Mouse (Mus musculus) heart, embryonic 13.5 days (tissue): ENCODE results near the gene Fam207a. TPM values are rescaled to one million over a fixed set of nuclear protein-coding genes. Genes with fewer than 3 reads are reported as not detected.

ENCODE experiments used
- ATAC-seq: fragments of 200-750 bp; cut with Nextera tagmentation; 2 replicates; pipeline ENCODE4 v1.8.0; 2017; ENCODE audit warnings: moderate TSS enrichment; ENCODE audit not compliant: insufficient number of reproducible peaks, low FRiP score, low TSS enrichment; ENCODE audit errors: extremely low read depth
- H3K27ac ChIP-seq: fragments of 300-500 bp; sonication (generic); replicated peaks from 2 replicates; pipeline ENCODE4 v1.5.1; 2015; ENCODE audit warnings: moderate library complexity, mild to moderate bottlenecking, inconsistent platforms
- H3K27me3 ChIP-seq: fragments of 300-500 bp; sonication (generic); replicated peaks from 2 replicates; pipeline ENCODE4 v1.6.1; 2015; ENCODE audit warnings: mild to moderate bottlenecking, inconsistent platforms
- H3K36me3 ChIP-seq: fragments of 300-500 bp; sonication (generic); 2 replicates; pipeline ENCODE4 v1.6.1; 2015; ENCODE audit warnings: mild to moderate bottlenecking, inconsistent platforms
- H3K4me1 ChIP-seq: fragments of 300-500 bp; sonication (generic); 2 replicates; pipeline ENCODE4 v1.6.1; 2015; ENCODE audit warnings: inconsistent platforms
- H3K4me2 ChIP-seq: fragments of 300-500 bp; sonication (generic); 2 replicates; pipeline ENCODE4 v1.6.1; 2015; ENCODE audit warnings: inconsistent platforms, mild to moderate bottlenecking, moderate library complexity
- H3K4me3 ChIP-seq: fragments of 300-500 bp; sonication (generic); 2 replicates; pipeline ENCODE4 v1.5.1; 2015; ENCODE audit warnings: moderate library complexity, mild to moderate bottlenecking, inconsistent platforms
- H3K9ac ChIP-seq: fragments of 300-500 bp; sonication (generic); 2 replicates; pipeline ENCODE4 v1.6.1; 2015; ENCODE audit warnings: inconsistent platforms, mild to moderate bottlenecking, moderate library complexity
- H3K9me3 ChIP-seq: fragments of 300-500 bp; sonication (generic); 2 replicates; pipeline ENCODE4 v1.6.1; 2016; ENCODE audit warnings: inconsistent platforms
- WGBS: fragments of 180-500 bp; shearing (Covaris S2); methylation state at CpG from one replicate; pipeline ENCODE4 v1.1.7; 2015; ENCODE audit warnings: mixed read lengths; 5-methylcytosine and 5-hydroxymethylcytosine counted together
- polyA plus RNA-seq: library from polyadenylated mRNA; unstranded; fragments of >200 nt; fragmentation: Nextera tagmentation; extraction: Ambion mirVana; gene quantifications from 2 replicates; pipeline ENCODE4 v1.2.1, GENCODE M21; 2015

Gene Fam207a
- polyA plus RNA-seq, 1 experiment from 2014 or later, result 24.0 TPM

DNA sequence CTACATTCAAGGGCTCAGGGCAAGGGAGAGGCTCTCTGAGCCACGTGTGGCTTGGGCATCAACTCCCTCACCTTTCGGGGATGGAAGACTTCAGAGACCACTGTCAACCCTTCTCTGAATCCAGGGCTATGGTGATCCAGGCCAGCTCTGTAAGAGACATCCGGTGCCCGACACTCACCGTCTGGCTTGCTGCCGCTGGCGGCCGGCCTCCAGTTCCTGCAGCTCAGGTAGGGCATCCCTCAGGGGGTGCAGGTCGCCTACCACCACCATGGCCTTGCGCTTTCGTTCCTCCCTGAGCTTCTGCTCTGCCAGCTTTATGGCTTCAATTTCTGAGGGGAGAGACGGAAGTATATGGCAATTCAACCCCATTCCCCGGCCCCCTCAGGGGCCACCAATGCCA is 18.4 kb downstream of the Fam207a start:
- Histone ChIP-seq H3K9me3 (peaks cover 4% of the 10 kb centered on the region; the same call in 1 of the 2 replicates), H3K27me3 (no peaks in the 10 kb centered on the region), H3K36me3 (peaks cover 82% of the 10 kb centered on the region), H3K4me1 (peaks cover 23% of the 10 kb centered on the region), H3K27ac (no peak overlapping the region), H3K9ac (no peak overlapping the region), H3K4me3 (no peak overlapping the region), H3K4me2 (no peak overlapping the region)
- WGBS, result 93% methylated on average over 13 of the region's 13 CpGs
- no peak for ATAC-seq

GRCm38 (mm10) chr10:77492885-77493284 is 22.7 kb downstream of the Fam207a start:
- 89% methylated on average over 3 of the region's 3 CpGs for WGBS
- Histone ChIP-seq H3K36me3 (peaks cover 87% of the 10 kb centered on the region), H3K4me2 (no peak overlapping the region), H3K9ac (no peak overlapping the region), H3K4me3 (no peak overlapping the region), H3K27ac (no peak overlapping the region), H3K4me1 (peaks cover under 1% of the 10 kb centered on the region), H3K27me3 (no peaks in the 10 kb centered on the region), H3K9me3 (peaks cover 4% of the 10 kb centered on the region; the same call in 1 of the 2 replicates)
- ATAC-seq, result no peak

GRCm38 (mm10) chr10:77491585-77491984 is 24.0 kb downstream of the Fam207a start:
- 90% methylated on average over 6 of the region's 6 CpGs for WGBS
- Histone ChIP-seq H3K27me3 (no peaks in the 10 kb centered on the region), H3K36me3 (peaks cover 88% of the 10 kb centered on the region), H3K9me3 (peaks cover 4% of the 10 kb centered on the region; the same call in 1 of the 2 replicates), H3K4me3 (no peak overlapping the region), H3K4me1 (no peaks in the 10 kb centered on the region), H3K4me2 (no peak overlapping the region), H3K27ac (no peak overlapping the region), H3K9ac (no peak overlapping the region)
- ATAC-seq, result no peak

- ATAC-seq, result no peak
- H3K9me3 ChIP-seq, result peaks cover 4% of the 10 kb centered on the region; the same call in 1 of the 2 replicates
- peaks cover 64% of the 10 kb centered on the region for H3K36me3 ChIP-seq
- WGBS, result 94% methylated on average over 7 of the region's 7 CpGs
- no peaks in the 10 kb centered on the region for H3K27me3 ChIP-seq
- no peak overlapping the region for H3K4me3 ChIP-seq
- H3K9ac ChIP-seq, result no peak overlapping the region
- H3K4me1 ChIP-seq, result peaks cover 32% of the 10 kb centered on the region
- no peak overlapping the region for H3K4me2 ChIP-seq
- no peak overlapping the region for H3K27ac ChIP-seq
Observed at GRCm38 (mm10) chr10:77488168-77488567, 27.4 kb downstream of the Fam207a start.

GRCm38 (mm10) chr10:77485786-77486185 is 29.8 kb downstream of the Fam207a start:
- no peak for ATAC-seq
- no peak overlapping the region for H3K4me2 ChIP-seq
- H3K4me3 ChIP-seq, result no peak overlapping the region
- no peak overlapping the region for H3K9ac ChIP-seq
- H3K9me3 ChIP-seq, result no peaks in the 10 kb centered on the region
- no peaks in the 10 kb centered on the region; the same call in 1 of the 2 replicates for H3K27me3 ChIP-seq
- H3K36me3 ChIP-seq, result peaks cover 47% of the 10 kb centered on the region
- WGBS, result 77% methylated on average over 3 of the region's 3 CpGs
- H3K27ac ChIP-seq, result peak overlapping the region; percentile 5; the same call in 1 of the 2 replicates
- H3K4me1 ChIP-seq, result peaks cover 39% of the 10 kb centered on the region

GRCm38 (mm10) chr10:77484205-77484935 is 31.2 kb downstream of the Fam207a start:
- Histone ChIP-seq H3K4me3 (no peak overlapping the region), H3K9me3 (no peaks in the 10 kb centered on the region), H3K27me3 (peaks cover 4% of the 10 kb centered on the region; the same call in 1 of the 2 replicates), H3K36me3 (peaks cover 34% of the 10 kb centered on the region), H3K4me1 (peaks cover 53% of the 10 kb centered on the region), H3K27ac (peak overlapping the region; percentile 87), H3K9ac (peak overlapping the region; percentile 38), H3K4me2 (peak overlapping the region; percentile 49)
- WGBS, result 6% methylated on average over 18 of the region's 18 CpGs
- ATAC-seq, result peak; percentile 65; the same call in 1 of the 2 replicates

- peaks cover 54% of the 10 kb centered on the region for H3K4me1 ChIP-seq
Observed at GRCm38 (mm10) chr10:77481814-77482213, 33.8 kb downstream of the Fam207a start.

DNA sequence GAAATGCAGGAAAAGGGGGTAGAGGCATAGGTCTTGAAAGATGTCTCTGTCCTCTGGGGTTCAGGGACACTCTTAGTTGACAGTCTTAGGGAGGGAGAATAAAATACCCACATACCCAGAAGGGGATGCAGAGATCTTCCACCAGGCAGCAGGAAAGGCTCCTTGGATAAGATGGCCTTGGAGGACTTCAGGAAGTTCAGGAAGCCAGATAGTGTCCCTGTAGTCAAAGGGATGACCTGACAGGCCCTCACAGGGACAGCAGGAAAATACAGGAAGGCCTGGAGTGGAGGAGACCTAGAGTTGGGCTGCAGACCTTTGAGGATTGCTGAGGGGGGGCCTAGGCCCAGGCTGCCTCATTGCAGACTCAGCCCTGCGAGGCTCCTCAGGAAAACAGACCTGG is 35.6 kb downstream of the Fam207a start:
- no peak for ATAC-seq
- Histone ChIP-seq H3K9me3 (no peaks in the 10 kb centered on the region), H3K36me3 (no peaks in the 10 kb centered on the region), H3K4me3 (no peak overlapping the region), H3K4me1 (peaks cover 40% of the 10 kb centered on the region), H3K9ac (no peak overlapping the region), H3K27me3 (peaks cover 4% of the 10 kb centered on the region; the same call in 1 of the 2 replicates), H3K4me2 (no peak overlapping the region), H3K27ac (no peak overlapping the region; the same call in 1 of the 2 replicates)
- WGBS, result 72% methylated on average over 1 of the region's 1 CpGs

More at GRCm38 (mm10) chr10:77481814-77482213, 33.8 kb downstream of the Fam207a start:
- H3K4me3 ChIP-seq, result no peak overlapping the region
- H3K27ac ChIP-seq, result no peak overlapping the region
- H3K36me3 ChIP-seq, result peaks cover 9% of the 10 kb centered on the region
- no peak overlapping the region for H3K4me2 ChIP-seq
- no peaks in the 10 kb centered on the region for H3K9me3 ChIP-seq
- no peak overlapping the region for H3K9ac ChIP-seq
- no peak for ATAC-seq
- H3K27me3 ChIP-seq, result peaks cover 4% of the 10 kb centered on the region; the same call in 1 of the 2 replicates

DNA sequence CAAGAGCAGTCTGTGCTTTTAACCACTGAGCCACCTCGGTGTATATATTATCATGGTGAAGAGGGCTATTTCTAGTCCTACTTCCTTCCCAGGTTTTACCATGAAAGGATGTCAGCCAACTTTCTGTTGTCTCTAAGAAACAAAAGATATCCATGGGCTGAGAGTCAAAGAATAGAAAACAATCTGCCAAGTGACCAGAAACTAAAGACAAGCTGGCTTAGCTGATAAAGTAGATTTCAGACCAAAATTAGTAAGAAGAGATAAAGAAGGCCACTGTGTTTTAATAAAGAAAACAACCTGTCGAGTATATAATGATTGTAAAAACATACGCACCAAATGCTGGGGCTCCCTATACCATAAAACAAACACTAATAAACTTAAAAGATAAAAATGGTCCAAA is 38.7 kb downstream of the Fam207a start:
- H3K9me3 ChIP-seq, result no peaks in the 10 kb centered on the region
- peaks cover 21% of the 10 kb centered on the region for H3K4me1 ChIP-seq
- H3K27me3 ChIP-seq, result peaks cover 4% of the 10 kb centered on the region; the same call in 1 of the 2 replicates
- WGBS, result 59% methylated on average over 3 of the region's 3 CpGs
- ATAC-seq, result no peak
- H3K4me3 ChIP-seq, result no peak overlapping the region
- H3K36me3 ChIP-seq, result no peaks in the 10 kb centered on the region
- H3K27ac ChIP-seq, result no peak overlapping the region
- H3K4me2 ChIP-seq, result no peak overlapping the region
- H3K9ac ChIP-seq, result no peak overlapping the region

GRCm38 (mm10) chr10:77472188-77472587 is 43.4 kb downstream of the Fam207a start:
- no peak for ATAC-seq
- WGBS, result 28% methylated on average over 5 of the region's 5 CpGs
- Histone ChIP-seq H3K9me3 (no peaks in the 10 kb centered on the region), H3K36me3 (no peaks in the 10 kb centered on the region), H3K27ac (no peak overlapping the region), H3K9ac (no peak overlapping the region), H3K4me1 (peaks cover 30% of the 10 kb centered on the region), H3K4me2 (no peak overlapping the region), H3K27me3 (0 out of 2 replicates have a peak, but pooled peaks cover 5% of the 10 kb centered on the region), H3K4me3 (no peak overlapping the region)

- no peak overlapping the region for H3K4me3 ChIP-seq
Observed at GRCm38 (mm10) chr10:77471512-77471911, 44.1 kb downstream of the Fam207a start.

More at GRCm38 (mm10) chr10:77471512-77471911, 44.1 kb downstream of the Fam207a start:
- no peak overlapping the region for H3K9ac ChIP-seq
- whole genome bisulfite sequencing, result 52% methylated on average over 7 of the region's 7 CpGs
- no peak for ATAC-seq
- no peaks in the 10 kb centered on the region for H3K36me3 ChIP-seq
- H3K4me1 ChIP-seq, result peaks cover 37% of the 10 kb centered on the region
- 0 out of 2 replicates have a peak, but pooled peaks cover 6% of the 10 kb centered on the region for H3K27me3 ChIP-seq
- H3K9me3 ChIP-seq, result no peaks in the 10 kb centered on the region
- H3K4me2 ChIP-seq, result no peak overlapping the region
- no peak overlapping the region for H3K27ac ChIP-seq
